Mouse (Mus musculus) E14TG2a.4 (cell line): Measurements from ENCODE around the gene Pcbp3.

Experiments used
- CTCF ChIP-seq: conservative IDR thresholded peaks from 2 replicates; pipeline ENCODE4 v1.5.1; 2014; ENCODE audit warnings: low read length
- NANOG ChIP-seq: IDR thresholded peaks from 2 replicates; pipeline ENCODE4 v1.6.1; 2014; ENCODE audit warnings: borderline replicate concordance, low read length, mixed read lengths
- POU5F1 ChIP-seq: IDR thresholded peaks from 2 replicates; pipeline ENCODE4 v1.6.1; 2014; ENCODE audit warnings: low read length, borderline replicate concordance

DNA sequence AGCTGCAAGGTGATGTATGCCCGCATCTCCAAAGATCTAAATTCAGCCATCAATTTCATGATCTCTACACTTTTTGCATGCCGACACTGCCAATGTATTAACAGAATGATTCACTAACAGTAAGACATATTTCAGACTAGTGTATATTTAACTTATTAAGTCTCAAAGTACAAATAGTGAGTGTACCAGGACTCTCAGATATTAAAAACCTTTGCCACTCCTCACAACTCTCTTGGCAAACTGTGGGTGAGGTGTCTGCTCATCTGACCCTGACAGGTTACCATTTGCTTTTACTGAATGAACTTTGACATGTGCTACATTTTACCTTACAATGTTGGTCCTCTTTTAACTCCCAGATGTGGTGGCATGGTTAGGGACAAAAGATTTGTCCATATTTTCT lies 70.2 kb downstream of the Pcbp3 start:
- TF ChIP-seq CTCF (no peak), POU5F1 (no peak), NANOG (no peak)
